15 mouse cellular contexts compared by ENCODE assay signal in genomic region chr7:110282797-110283196, GRCm38 (mm10).
"Had no signal": no experiment of that assay in that cellular context is flagged by ENCODE, and none has a peak within 500 bp of the region (broad histone marks: within the 10 kb centered on the region; RNA-seq: fewer than 3 reads in every experiment).

No protein-coding gene starts in this region.

- H3K27me3 ChIP-seq: limb, embryonic 12.5 days; liver, embryonic 13.5 days; midbrain, embryonic 12.5 days had no signal

- H3K27ac ChIP-seq: kidney, postnatal 0 days; layer of hippocampus, adult 2 months; limb, embryonic 12.5 days; liver, embryonic 13.5 days; midbrain, embryonic 12.5 days had no signal

- H3K4me3 ChIP-seq: layer of hippocampus, adult 2 months; limb, embryonic 12.5 days; liver, embryonic 13.5 days; megakaryocyte, embryonic 14.5 days; midbrain, embryonic 12.5 days had no signal

- H3K9ac ChIP-seq: limb, embryonic 12.5 days; liver, embryonic 13.5 days; liver, postnatal 0 days; midbrain, embryonic 12.5 days had no signal

- ATAC-seq: intestine, postnatal 0 days; liver, postnatal 0 days had no signal

- H3K9me3 ChIP-seq: limb, embryonic 12.5 days; liver, embryonic 13.5 days; midbrain, embryonic 12.5 days had no signal

- DNase-seq: kidney, adult 9 months; kidney, postnatal 36 days; liver; liver, embryonic 13.5 days; liver, postnatal 0 days; lung, postnatal 36 days; right cerebral cortex, adult 18-20 months; thymus, adult 18-20 months; thymus, postnatal 36 days had no signal

- H3K4me2 ChIP-seq: limb, embryonic 12.5 days; liver, embryonic 13.5 days; midbrain, embryonic 12.5 days had no signal
